28 mouse cellular contexts compared by ENCODE assay signal in the genomic region with DNA sequence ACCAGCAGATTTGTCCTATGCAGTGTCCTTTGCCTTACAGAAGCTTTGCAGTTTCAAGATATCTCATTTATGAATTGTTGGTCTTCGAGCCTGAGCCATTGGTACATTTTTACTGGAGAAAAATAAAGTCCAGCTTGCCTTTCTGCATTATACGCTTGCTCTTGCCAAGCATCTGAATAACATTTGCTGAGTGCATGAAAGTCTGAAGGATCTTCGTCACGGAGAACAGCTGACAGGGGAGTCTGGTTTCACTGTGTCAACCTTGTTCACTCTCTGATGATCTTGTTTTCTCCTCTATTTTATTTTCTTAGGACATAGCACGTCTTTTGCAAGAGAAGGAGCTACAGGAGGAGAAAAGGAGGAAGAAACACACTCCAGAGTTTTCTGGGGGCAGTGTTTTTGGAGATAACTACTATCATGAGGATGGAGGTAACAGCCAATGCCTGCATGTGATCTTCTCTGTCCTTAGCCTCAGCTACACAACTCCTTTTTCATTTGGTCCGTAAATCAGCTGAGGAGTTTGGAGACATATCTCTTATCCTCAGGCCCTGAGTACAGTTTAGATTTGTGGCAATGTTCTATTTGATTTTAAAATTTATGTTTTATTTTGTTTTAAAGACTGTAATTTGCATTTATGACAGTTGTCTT. TPM values are rescaled to one million over a fixed set of nuclear protein-coding genes. Genes with fewer than 3 reads are reported as not detected.
"Had no signal": no experiment of that assay in that cellular context is flagged by ENCODE, and none has a peak within 500 bp of the region (broad histone marks: within the 10 kb centered on the region; RNA-seq: fewer than 3 reads in every experiment).

No protein-coding gene starts in this region.

- H3K9me3 ChIP-seq: kidney, embryonic 15.5 days; limb, embryonic 10.5 days; limb, embryonic 13.5 days; liver, embryonic 13.5 days; neural tube, embryonic 13.5 days had no signal

- DNase-seq: kidney, adult 8-10 months; kidney, postnatal 10 days; kidney, postnatal 36 days; liver, embryonic 13.5 days; lung, adult 2 months; lung, postnatal 14 days; lung, postnatal 4 days; retina, postnatal 1 day; right cerebral cortex, postnatal 25 days; thymus, adult 2 months; thymus, postnatal 14 days had no signal

- H3K27me3 ChIP-seq: kidney, embryonic 15.5 days; limb, embryonic 13.5 days; liver, embryonic 13.5 days; midbrain, embryonic 13.5 days; neural tube, embryonic 13.5 days had no signal

- H3K27ac ChIP-seq: kidney, embryonic 15.5 days; limb, embryonic 10.5 days; limb, embryonic 13.5 days; liver, embryonic 13.5 days; midbrain, embryonic 13.5 days; neural tube, embryonic 13.5 days; stomach, postnatal 0 days had no signal

- H3K4me3 ChIP-seq: kidney, embryonic 15.5 days; limb, embryonic 10.5 days; limb, embryonic 13.5 days; liver, embryonic 13.5 days; midbrain, embryonic 13.5 days; myocyte; neural tube, embryonic 13.5 days had no signal

- H3K9ac ChIP-seq: kidney, embryonic 15.5 days; limb, embryonic 13.5 days; liver, embryonic 13.5 days; midbrain, embryonic 13.5 days; neural tube, embryonic 13.5 days had no signal

- H3K4me1 ChIP-seq: kidney, embryonic 15.5 days; limb, embryonic 10.5 days; limb, embryonic 13.5 days; liver, embryonic 13.5 days; midbrain, embryonic 13.5 days; neural tube, embryonic 13.5 days had no signal

RNA-seq across cellular contexts. Expression of gene Uts2b, which starts 47.0 kb away (rescaled TPM):
- total RNA-seq: layer of hippocampus, postnatal 14 days; left cerebral cortex, adult 18-20 months; left cerebral cortex, postnatal 25 days; liver, adult 2 months; megakaryocyte progenitor cell, adult 5-6 weeks; megakaryocyte-erythroid progenitor cell, adult 5-6 weeks; monocyte, adult 5-6 weeks; neutrophil, adult 5-6 weeks had no signal
- polyA plus RNA-seq: kidney, embryonic 15.5 days; liver, adult 2 months; liver, embryonic 13.5 days; liver, embryonic 16.5 days; lung, adult 2 months; myocyte; stomach, embryonic 14.5 days; thymus, adult 2 months had no signal
